Mouse (Mus musculus) stomach, postnatal 0 days (tissue): ENCODE results near the gene Ubac1.

ENCODE experiments used
- CTCF ChIP-seq: IDR thresholded peaks from 2 replicates; pipeline ENCODE4 v1.5.1; 2016; ENCODE audit warnings: antibody characterized with exemption, low read depth, mild to moderate bottlenecking, moderate library complexity
- EP300 ChIP-seq: optimal IDR thresholded peaks from 2 replicates; pipeline ENCODE3; 2016; ENCODE audit warnings: antibody characterized with exemption

DNA sequence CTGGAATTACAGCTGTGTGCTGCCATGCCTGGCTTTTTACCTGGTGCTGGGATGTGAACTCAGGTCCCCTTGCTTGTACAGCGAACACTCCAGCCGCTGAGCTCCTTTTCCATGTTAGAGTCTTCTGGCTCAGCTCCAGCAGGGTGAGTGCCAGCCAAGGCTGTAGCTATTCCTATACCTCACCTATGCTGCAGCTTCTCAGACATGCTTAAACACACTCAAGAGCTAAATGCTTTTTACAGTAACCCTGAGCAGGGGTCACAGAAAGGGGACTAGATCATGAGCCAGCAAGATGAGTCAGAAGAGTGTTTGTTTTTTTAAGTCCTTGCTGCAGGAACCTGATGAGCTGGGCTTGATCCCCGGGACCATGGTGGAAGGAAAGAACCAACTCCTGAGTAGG, 23.8 kb downstream of the Ubac1 start:
- TF ChIP-seq CTCF (no peak), EP300 (no peak)
